Mouse (Mus musculus) myocyte (in vitro differentiated cells): ENCODE data around the gene Wdr38.

ENCODE experiments used
- POLR2A ChIP-seq: IDR thresholded peaks from one replicate; pipeline ENCODE4 v1.6.1; 2011; ENCODE audit warnings: low read depth, mild to moderate bottlenecking, control low read depth, moderate library complexity; ENCODE audit not compliant: insufficient read length
- POLR2AphosphoS2 ChIP-seq: IDR thresholded peaks from one replicate; pipeline ENCODE4 v1.6.1; 2011; ENCODE audit warnings: low read depth, control low read depth; ENCODE audit not compliant: insufficient read length
- USF1 ChIP-seq: IDR thresholded peaks from one replicate; pipeline ENCODE4 v1.6.1; 2011; ENCODE audit warnings: low read depth, mild to moderate bottlenecking, control low read depth, moderate library complexity

- TF ChIP-seq USF1 (no peak), POLR2A (no peak), POLR2AphosphoS2 (no peak)
These were observed 44.0 kb upstream of the Wdr38 start for GRCm38 (mm10) chr2:38953152-38953883.
